Mouse (Mus musculus) kidney, postnatal 14 days (tissue): ENCODE data around the gene Rnf185.

Source experiments
- DNase-seq: peaks from one replicate; pipeline ENCODE4 v3.0.0; 2022; ENCODE audit warnings: mixed read lengths

The Rnf185 gene

DNA sequence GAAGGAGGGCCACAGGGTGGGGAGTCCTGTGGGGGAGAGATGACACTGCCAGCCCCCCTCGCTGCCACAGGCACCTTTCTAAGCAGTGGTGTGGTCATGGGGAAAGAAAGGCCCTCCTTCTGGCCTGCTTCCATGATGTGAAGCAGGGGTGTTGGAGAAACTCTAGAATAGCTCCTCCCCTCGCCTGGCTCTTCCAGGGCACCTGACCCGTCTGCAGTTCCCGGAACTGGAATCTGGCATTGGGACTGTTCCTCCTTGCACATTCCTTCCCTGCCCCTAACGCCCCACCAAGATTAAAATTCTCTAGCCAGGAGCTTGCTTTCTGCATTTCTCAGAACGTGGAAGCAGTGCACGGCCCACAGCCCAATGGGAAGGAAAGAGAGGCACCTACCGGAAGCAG is 59.6 kb downstream of the Rnf185 start:
- peak; percentile 52 for DNase-seq

- no peak for DNase-seq
These were observed 61.4 kb downstream of the Rnf185 start for GRCm38 (mm10) chr11:3390789-3391188.

GRCm38 (mm10) chr11:3389996-3390395 is 62.2 kb downstream of the Rnf185 start:
- no peak for DNase-seq

DNA sequence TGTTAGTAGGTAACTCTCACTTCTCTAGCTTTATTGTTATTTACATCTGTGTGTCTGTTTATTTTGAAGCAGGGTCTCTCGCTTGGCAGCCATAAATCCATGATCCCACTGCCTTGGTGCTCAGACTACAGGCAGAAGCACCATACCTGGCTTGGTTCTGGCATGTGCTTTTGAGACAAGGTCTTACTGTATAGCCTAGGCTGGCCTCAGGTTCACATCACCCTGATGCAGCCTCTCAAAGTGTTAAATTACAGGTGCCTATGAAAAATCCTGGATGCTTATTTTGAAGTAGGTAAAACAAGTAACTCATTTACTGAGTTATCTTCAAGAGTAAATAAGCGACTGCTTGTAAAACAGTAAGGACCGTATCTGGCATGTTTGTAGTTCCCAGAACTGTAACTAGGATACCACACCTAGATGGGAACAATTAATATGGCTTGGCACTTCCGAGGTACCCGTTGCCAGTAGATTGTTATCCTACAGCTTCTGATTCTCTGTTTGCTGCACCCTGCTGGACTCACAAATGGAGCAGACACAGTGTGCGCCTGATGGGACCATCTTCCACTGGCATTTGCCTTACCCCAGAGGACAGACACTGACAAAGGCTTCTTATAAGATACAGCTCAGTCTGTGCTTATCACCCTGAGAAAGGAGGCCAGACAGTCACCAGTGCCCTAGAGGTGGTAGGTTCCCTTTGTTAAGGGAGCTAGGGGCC is 64.5 kb downstream of the Rnf185 start:
- DNase-seq: no peak

DNA sequence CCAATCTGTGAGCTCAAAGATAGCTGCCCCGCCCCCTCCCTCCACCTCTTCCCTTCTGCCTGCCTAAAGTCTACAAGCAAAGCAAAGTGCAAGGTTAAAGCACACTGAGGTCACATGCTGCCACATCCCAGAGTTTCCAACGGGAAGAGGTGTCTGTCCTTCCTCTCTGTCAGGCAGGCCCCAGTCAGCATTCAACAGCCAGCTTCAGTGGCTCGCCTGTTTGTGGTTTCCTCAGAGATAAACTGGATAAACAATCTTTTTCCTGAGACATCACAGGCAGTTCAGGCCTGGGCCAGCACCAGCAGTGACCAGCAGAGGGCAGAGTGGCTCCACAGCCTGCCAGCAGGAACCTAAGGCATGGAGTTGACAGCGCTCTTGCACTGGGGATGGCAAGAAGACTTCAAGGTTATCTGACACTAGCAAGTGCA is 65.2 kb downstream of the Rnf185 start:
- peak; percentile 89 for DNase-seq

DNA sequence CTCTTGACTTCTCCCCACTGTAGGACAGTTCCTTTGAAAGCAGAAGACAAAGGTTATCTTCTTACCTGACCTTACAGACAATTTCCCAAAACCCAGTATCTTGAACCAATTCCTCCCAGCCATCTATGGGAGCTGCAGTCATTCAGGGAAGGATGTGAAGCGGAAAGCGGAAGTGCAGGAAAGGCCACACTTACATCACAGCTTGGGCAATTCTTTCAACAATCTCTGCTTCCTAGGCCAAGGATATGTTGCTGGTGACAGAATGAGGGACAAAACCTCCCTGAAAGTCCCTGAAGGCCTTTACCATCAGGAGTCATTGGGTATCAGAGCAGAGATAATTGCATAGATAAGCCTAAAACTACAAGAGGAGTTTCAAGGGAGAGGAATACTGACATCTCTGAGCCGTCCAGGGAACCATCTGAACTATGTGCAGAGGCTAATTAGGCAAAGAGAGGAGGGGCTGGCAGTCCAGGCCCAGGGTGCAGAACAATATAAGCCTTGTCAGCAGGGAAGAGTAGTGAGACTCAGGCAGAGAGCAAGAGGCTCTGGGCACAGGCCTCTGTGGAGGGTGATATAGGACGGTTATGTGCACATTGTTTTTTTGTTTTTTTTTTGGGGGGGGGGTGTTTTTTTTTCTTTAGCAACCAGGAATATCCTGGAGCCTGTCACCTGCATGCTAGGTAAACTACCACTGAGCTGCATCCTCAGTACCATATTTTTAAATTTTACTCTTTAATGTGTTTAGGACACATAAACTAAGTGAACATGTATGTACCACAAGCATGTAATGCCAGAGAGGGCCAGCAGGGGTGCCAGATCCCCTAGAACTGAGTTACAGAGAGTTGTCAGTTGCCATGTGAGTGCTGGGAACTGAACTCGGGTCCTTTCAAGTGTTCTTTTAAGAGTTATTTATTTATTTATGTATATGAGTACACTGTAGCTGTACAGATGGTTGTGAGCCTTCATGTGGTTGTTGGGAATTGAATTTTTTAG is 69.3 kb downstream of the Rnf185 start:
- DNase-seq: no peak

DNA sequence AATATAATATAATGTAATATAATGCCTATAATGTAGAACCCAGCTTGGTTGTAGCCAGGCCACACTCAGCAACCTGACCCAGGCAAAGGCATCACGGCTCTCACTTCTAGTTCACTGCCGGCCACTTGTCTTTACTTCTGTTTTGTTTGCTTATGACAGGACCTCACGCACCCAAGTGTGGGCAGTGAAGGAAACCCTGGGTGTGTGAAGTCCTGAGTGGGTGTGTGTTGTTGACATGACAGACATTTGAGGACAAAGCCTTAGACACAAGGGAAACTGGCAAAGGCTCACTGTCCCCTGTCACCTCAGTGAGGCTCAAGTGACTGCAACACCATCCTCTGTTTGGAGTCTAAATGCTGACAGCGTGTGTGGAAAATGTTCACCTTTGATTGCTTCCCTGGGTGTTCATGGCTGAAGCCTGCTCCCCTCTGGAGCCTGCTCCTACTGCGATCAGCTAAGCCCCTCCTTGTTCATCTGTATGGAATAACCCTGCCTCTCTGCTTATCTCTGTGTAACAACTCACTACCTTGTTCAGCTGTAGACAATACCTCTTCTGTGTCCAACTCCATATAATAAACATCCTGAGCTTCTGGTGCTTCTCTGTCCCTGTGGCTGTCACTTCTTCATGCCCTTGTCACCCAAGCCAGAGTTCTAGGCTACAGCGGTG is 70.9 kb downstream of the Rnf185 start:
- no peak for DNase-seq

DNA sequence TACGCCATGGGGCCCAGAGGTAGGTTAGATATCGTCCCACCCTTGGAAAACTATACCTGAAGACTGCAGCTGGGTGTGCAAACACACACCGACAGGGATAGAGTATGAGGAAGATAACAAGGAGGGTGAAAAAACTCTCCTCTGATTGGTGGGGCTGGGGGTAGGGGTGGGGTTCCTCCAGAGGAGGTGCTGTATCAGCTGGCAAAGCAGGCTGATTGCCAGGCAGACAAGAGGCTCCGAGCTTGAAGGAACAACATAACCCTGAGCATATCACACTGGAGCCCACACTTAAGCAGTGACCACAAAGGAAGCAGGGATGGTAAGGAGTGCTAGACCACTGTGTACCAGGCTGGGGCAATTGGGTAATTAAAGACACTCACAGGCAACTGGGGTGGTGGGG is 72.7 kb downstream of the Rnf185 start:
- DNase-seq: no peak

DNA sequence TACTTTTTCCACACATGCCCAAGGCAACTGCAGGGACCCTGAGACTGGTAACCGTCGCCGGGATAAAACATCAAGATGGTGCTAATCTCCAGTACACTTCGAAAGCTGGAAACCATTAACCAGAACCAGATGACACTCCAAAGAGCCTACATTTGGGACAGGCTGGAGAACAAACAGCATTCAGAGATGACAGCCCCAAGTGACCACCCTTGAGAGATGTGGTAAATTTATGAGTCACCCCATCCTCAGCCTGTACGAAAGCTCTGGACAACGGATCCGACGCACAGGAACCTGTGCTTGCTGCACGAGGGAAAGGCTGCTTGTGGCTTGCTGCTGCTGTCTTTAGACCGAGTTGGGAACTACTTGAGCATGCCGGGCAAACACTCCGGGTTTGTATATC is 77.4 kb downstream of the Rnf185 start:
- DNase-seq: no peak

- no peak for DNase-seq
These were observed 77.9 kb downstream of the Rnf185 start for GRCm38 (mm10) chr11:3374293-3374645.

DNA sequence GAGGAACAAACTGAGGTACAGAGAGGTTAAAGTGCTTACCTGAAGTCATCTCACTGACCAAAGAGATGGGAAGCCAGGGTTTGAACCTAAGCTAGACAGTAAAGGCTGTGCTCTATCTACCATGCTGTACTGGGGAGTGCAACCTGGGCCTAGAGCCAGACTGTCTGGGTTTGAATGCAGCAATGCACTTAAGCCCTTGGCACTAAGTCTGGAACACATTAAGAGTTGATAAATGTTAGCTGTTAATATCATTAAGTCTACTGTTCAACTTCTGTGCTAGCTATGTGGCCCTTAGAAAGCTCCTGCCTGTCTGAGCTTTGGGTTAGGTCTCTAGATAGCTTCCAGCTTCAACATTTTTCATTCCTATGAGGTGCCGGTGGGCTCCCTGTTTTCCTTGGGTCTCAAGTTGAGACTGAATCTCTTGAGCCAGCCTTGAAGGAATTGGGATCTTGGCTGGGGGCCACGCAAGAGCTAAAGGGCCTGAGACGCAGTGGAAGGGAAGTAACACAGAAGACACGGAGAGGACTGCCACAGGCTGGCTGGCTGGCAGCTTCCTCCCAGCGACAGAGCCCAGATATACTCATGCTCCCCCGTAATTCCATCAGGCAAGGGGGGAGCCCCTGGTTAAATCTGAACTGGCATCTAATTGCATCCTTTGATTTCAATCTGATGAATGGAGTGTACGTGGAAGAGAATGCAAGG is 78.4 kb downstream of the Rnf185 start:
- peak; percentile 35 for DNase-seq

DNA sequence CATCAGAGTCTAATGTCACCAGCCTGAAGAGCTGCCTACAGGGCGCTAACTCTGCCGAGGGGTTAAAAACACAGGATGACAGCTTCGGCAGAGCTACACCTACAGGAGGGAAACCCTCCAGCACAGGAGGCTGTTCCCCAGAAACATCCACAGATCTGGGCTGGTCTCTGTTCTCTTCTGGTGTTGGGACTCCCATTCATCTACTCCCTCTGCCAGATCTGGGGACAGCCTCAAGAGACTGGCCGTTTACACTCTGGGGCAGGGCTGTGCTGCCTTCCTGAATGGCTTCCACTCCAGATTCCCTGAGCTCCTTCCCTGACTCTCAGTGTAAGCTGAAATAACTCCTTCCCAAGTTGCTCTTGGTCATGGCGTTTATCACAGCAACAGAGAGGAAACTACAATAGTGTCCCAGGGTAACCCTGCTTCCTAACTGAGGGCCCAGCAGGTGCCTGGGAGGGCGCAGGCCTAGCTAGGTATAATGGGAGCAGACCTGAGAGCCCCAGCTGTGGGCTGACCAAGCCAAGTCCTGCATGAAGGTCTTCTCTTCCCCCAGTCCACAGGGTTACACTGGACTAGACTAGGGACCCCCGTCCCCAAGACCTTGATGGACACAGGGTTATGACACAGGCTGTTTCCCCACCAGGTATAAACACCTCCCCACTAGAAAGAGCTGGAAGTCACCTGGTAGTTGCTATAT is 80.4 kb downstream of the Rnf185 start:
- DNase-seq: no peak

DNA sequence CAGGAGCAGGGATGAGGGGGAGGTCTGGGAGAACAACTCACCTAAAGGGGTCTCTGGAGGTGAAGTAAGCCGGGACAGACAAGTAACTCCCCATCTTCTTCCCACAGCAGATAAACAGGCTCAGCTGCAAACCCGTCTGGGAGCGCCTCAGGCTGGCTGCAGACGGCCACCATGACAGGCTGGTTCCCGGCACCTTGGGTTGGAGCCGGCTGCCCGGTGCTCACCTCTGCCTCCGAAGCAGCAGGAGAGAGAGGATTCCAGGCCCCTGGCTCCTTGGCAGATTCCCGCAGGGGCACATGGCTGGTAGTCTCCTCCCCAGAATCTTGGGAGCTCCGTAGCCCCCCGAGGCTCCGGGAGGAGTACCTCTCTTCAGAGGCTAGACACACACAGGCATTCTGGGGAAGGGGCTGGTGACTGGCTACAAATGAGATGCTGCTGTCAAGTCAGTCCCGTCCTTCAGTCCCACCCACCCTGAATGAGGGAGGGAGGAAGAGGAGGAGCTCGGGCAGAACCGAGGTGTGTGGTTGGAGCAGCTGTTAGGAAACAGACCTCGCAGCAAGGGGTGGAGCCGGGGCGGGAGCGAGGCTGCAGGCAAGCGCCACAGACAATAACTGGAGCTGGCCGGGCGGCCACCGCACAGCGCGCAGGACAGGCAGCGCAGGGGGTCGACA is 81.1 kb downstream of the Rnf185 start:
- DNase-seq: peak; percentile 86

DNA sequence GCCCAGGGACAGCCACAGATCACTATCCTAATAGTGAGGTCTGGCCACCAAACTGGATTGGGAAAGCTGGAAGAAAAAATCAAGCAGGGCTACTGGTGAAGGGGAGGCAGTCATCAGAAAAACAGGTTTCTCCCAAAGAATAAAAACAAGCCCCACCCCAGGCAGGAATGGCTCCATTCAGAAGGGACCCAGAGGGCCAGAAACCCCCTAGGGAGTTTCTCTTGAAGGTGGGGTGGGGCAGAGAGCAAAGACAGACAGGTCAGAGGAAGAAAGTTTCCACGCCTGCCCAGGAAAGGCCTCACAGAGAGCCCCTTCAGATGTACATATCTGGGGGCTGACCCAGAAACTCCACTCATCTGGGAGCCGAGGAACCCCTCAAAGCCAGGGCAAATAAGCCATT is 82.0 kb downstream of the Rnf185 start:
- no peak for DNase-seq

GRCm38 (mm10) chr11:3369449-3369848 is 82.7 kb downstream of the Rnf185 start:
- no peak for DNase-seq

DNA sequence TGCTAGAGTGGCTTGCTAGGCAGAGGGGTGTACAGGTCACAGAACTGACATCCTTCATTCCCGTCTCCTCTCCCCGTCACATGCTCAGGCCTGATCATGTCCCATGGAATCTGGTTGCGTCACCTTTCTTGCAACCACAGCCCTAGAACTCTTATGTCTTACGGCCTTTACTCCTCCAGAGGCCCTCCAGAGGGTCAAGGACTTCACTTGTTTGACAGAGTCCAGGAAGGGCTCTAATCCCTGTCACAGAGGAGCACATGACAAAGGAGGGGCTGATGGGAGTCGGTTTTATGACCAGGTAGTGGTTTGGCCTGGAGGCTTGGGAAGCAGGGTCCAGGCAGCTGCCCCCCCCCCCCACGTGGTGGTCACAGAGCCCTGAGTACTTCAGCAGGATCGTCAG is 83.2 kb downstream of the Rnf185 start:
- no peak for DNase-seq

DNA sequence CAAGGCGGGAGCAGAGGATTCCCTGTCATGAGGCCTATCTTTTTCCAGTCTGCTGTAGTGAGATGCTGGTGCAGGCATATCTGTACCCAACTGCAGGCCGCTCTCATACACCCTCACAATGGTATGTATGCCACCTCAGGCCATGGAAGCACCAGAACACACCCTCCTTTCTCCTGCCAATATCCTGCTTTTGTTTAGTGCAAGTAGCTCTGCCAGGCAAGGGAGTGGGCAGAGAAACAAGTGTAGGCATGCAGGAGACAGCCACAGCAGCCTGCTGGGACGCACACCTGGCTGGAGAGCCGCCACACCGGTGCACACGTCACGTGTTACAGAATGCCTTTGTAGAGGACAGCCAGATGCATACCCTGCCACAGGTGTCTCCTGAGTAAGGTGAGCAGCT is 85.8 kb downstream of the Rnf185 start:
- no peak for DNase-seq
